Mouse (Mus musculus): ENCODE data around the gene Fam49a. TPM values are rescaled to one million over a fixed set of nuclear protein-coding genes. Genes with fewer than 3 reads are reported as not detected.

The Fam49a gene
- polyA plus RNA-seq, 1 experiment, result 10.1 TPM

- Histone ChIP-seq H3K4me3 (ENCODE audit: low read depth, low read length) (no peak overlapping the region), H3K27me3 (ENCODE audit: control insufficient read depth, insufficient read depth, low read length, poor library complexity, severe bottlenecking) (no peaks in the 10 kb centered on the region), H3K27ac (ENCODE audit: insufficient read depth, low read length) (no peak overlapping the region), H3K36me3 (ENCODE audit: control insufficient read depth, insufficient read depth, low read length, poor library complexity, severe bottlenecking) (no peaks in the 10 kb centered on the region), H3K9ac (ENCODE audit: low read depth, poor library complexity, severe bottlenecking) (no peak overlapping the region), H3K4me1 (ENCODE audit: control insufficient read depth, insufficient read depth, low read length) (no peaks in the 10 kb centered on the region), H3K9me3 (replicated peaks; ENCODE audit: control insufficient read depth, insufficient read depth, low read length, poor library complexity, severe bottlenecking) (no peaks in the 10 kb centered on the region)
- TF ChIP-seq CTCF (IDR thresholded peaks at IDR 0.05; ENCODE audit: low read depth, low read length) (no peak), EP300 (IDR thresholded peaks at IDR 0.05; ENCODE audit: insufficient read depth, low read depth, low read length) (no peak), POLR2A (IDR thresholded peaks at IDR 0.05; ENCODE audit: insufficient read depth, low read length) (no peak)
Measured at GRCm38 (mm10) chr12:12359923-12360322, 98.0 kb downstream of the Fam49a start.

GRCm38 (mm10) chr12:12362371-12362770 is 100.4 kb downstream of the Fam49a start:
- H3K4me3 ChIP-seq (ENCODE audit: low read depth, low read length), result no peak overlapping the region
- H3K9me3 ChIP-seq (replicated peaks; ENCODE audit: control insufficient read depth, insufficient read depth, low read length, poor library complexity, severe bottlenecking), result no peaks in the 10 kb centered on the region
- no peaks in the 10 kb centered on the region for H3K4me1 ChIP-seq (ENCODE audit: control insufficient read depth, insufficient read depth, low read length)
- no peak overlapping the region for H3K9ac ChIP-seq (ENCODE audit: low read depth, poor library complexity, severe bottlenecking)
- H3K36me3 ChIP-seq (ENCODE audit: control insufficient read depth, insufficient read depth, low read length, poor library complexity, severe bottlenecking), result no peaks in the 10 kb centered on the region
- TF ChIP-seq EP300 (IDR thresholded peaks at IDR 0.05; ENCODE audit: insufficient read depth, low read depth, low read length) (no peak), POLR2A (IDR thresholded peaks at IDR 0.05; ENCODE audit: insufficient read depth, low read length) (no peak), CTCF (IDR thresholded peaks at IDR 0.05; ENCODE audit: low read depth, low read length) (no peak)
- no peaks in the 10 kb centered on the region for H3K27me3 ChIP-seq (ENCODE audit: control insufficient read depth, insufficient read depth, low read length, poor library complexity, severe bottlenecking)
- no peak overlapping the region for H3K27ac ChIP-seq (ENCODE audit: insufficient read depth, low read length)

GRCm38 (mm10) chr12:12364201-12364600 is 102.3 kb downstream of the Fam49a start:
- TF ChIP-seq POLR2A (IDR thresholded peaks at IDR 0.05; ENCODE audit: insufficient read depth, low read length), result no peak
- no peak for TF ChIP-seq CTCF (IDR thresholded peaks at IDR 0.05; ENCODE audit: low read depth, low read length)
- TF ChIP-seq EP300 (IDR thresholded peaks at IDR 0.05; ENCODE audit: insufficient read depth, low read depth, low read length), result no peak
- no peak overlapping the region for H3K27ac ChIP-seq (ENCODE audit: insufficient read depth, low read length)
- no peak overlapping the region for H3K9ac ChIP-seq (ENCODE audit: low read depth, poor library complexity, severe bottlenecking)
- no peaks in the 10 kb centered on the region for H3K4me1 ChIP-seq (ENCODE audit: control insufficient read depth, insufficient read depth, low read length)
- H3K27me3 ChIP-seq (ENCODE audit: control insufficient read depth, insufficient read depth, low read length, poor library complexity, severe bottlenecking), result no peaks in the 10 kb centered on the region
- no peak overlapping the region for H3K4me3 ChIP-seq (ENCODE audit: low read depth, low read length)
- H3K9me3 ChIP-seq (replicated peaks; ENCODE audit: control insufficient read depth, insufficient read depth, low read length, poor library complexity, severe bottlenecking), result no peaks in the 10 kb centered on the region
- H3K36me3 ChIP-seq (ENCODE audit: control insufficient read depth, insufficient read depth, low read length, poor library complexity, severe bottlenecking), result no peaks in the 10 kb centered on the region

GRCm38 (mm10) chr12:12367423-12367822 is 105.5 kb downstream of the Fam49a start:
- Histone ChIP-seq H3K9me3 (replicated peaks; ENCODE audit: control insufficient read depth, insufficient read depth, low read length, poor library complexity, severe bottlenecking) (no peaks in the 10 kb centered on the region), H3K27ac (ENCODE audit: insufficient read depth, low read length) (no peak overlapping the region), H3K4me1 (ENCODE audit: control insufficient read depth, insufficient read depth, low read length) (no peaks in the 10 kb centered on the region), H3K4me3 (ENCODE audit: low read depth, low read length) (no peak overlapping the region), H3K27me3 (ENCODE audit: control insufficient read depth, insufficient read depth, low read length, poor library complexity, severe bottlenecking) (no peaks in the 10 kb centered on the region), H3K9ac (ENCODE audit: low read depth, poor library complexity, severe bottlenecking) (no peak overlapping the region), H3K36me3 (ENCODE audit: control insufficient read depth, insufficient read depth, low read length, poor library complexity, severe bottlenecking) (no peaks in the 10 kb centered on the region)
- TF ChIP-seq POLR2A (IDR thresholded peaks at IDR 0.05; ENCODE audit: insufficient read depth, low read length) (no peak), CTCF (IDR thresholded peaks at IDR 0.05; ENCODE audit: low read depth, low read length) (no peak), EP300 (IDR thresholded peaks at IDR 0.05; ENCODE audit: insufficient read depth, low read depth, low read length) (no peak)

- no peak for TF ChIP-seq CTCF (IDR thresholded peaks at IDR 0.05; ENCODE audit: low read depth, low read length)
- TF ChIP-seq EP300 (IDR thresholded peaks at IDR 0.05; ENCODE audit: insufficient read depth, low read depth, low read length), result no peak
- TF ChIP-seq POLR2A (IDR thresholded peaks at IDR 0.05; ENCODE audit: insufficient read depth, low read length), result no peak
- no peaks in the 10 kb centered on the region for H3K4me1 ChIP-seq (ENCODE audit: control insufficient read depth, insufficient read depth, low read length)
- no peaks in the 10 kb centered on the region for H3K27me3 ChIP-seq (ENCODE audit: control insufficient read depth, insufficient read depth, low read length, poor library complexity, severe bottlenecking)
- no peak overlapping the region for H3K27ac ChIP-seq (ENCODE audit: insufficient read depth, low read length)
- H3K36me3 ChIP-seq (ENCODE audit: control insufficient read depth, insufficient read depth, low read length, poor library complexity, severe bottlenecking), result no peaks in the 10 kb centered on the region
- no peaks in the 10 kb centered on the region for H3K9me3 ChIP-seq (replicated peaks; ENCODE audit: control insufficient read depth, insufficient read depth, low read length, poor library complexity, severe bottlenecking)
- H3K4me3 ChIP-seq (ENCODE audit: low read depth, low read length), result no peak overlapping the region
- no peak overlapping the region for H3K9ac ChIP-seq (ENCODE audit: low read depth, poor library complexity, severe bottlenecking)
Measured at GRCm38 (mm10) chr12:12373111-12373862, 111.3 kb downstream of the Fam49a start.

- Histone ChIP-seq H3K27ac (ENCODE audit: insufficient read depth, low read length) (no peak overlapping the region), H3K27me3 (ENCODE audit: control insufficient read depth, insufficient read depth, low read length, poor library complexity, severe bottlenecking) (no peaks in the 10 kb centered on the region), H3K9ac (ENCODE audit: low read depth, poor library complexity, severe bottlenecking) (no peak overlapping the region), H3K9me3 (replicated peaks; ENCODE audit: control insufficient read depth, insufficient read depth, low read length, poor library complexity, severe bottlenecking) (no peaks in the 10 kb centered on the region), H3K4me1 (ENCODE audit: control insufficient read depth, insufficient read depth, low read length) (no peaks in the 10 kb centered on the region), H3K36me3 (ENCODE audit: control insufficient read depth, insufficient read depth, low read length, poor library complexity, severe bottlenecking) (no peaks in the 10 kb centered on the region), H3K4me3 (ENCODE audit: low read depth, low read length) (no peak overlapping the region)
- TF ChIP-seq CTCF (IDR thresholded peaks at IDR 0.05; ENCODE audit: low read depth, low read length) (no peak), EP300 (IDR thresholded peaks at IDR 0.05; ENCODE audit: insufficient read depth, low read depth, low read length) (no peak), POLR2A (IDR thresholded peaks at IDR 0.05; ENCODE audit: insufficient read depth, low read length) (no peak)
Measured at GRCm38 (mm10) chr12:12379056-12379455, 117.1 kb downstream of the Fam49a start.

Measured in ES-Bruce4 (cell line).